Mouse (Mus musculus) kidney, adult 2 months (tissue): Measurements from ENCODE around the gene Kdm5b.

Source experiments
- CTCF ChIP-seq: fragments of 200-500 bp; conservative IDR thresholded peaks from 2 replicates; pipeline ENCODE4 v1.5.1; 2011; ENCODE audit warnings: low read depth, mild to moderate bottlenecking, control low read depth, low read length, moderate library complexity, mixed read lengths; ENCODE audit not compliant: insufficient read depth, insufficient read length
- POLR2A ChIP-seq: fragments of 200-500 bp; IDR thresholded peaks from one replicate; pipeline ENCODE4 v1.6.1; 2011; ENCODE audit warnings: low read depth, low read length, control low read depth

- TF ChIP-seq CTCF (no peak), POLR2A (no peak)
Observed at GRCm38 (mm10) chr1:134563726-134564125, 3.8 kb downstream of the Kdm5b start.
